Mouse (Mus musculus) stomach, postnatal 0 days (tissue): ENCODE measurements at regions not wholly inside any gene's neighbourhood (a gene's known extent, or its start where the extent isn't known, plus 50 kb on each side); places are given as distances from the start of the nearest gene placed in this dataset.

Source experiments
- ATAC-seq: fragments of 200-750 bp; cut with Nextera tagmentation; 2 replicates; pipeline ENCODE4 v1.8.0; 2017; ENCODE audit not compliant: low FRiP score, low TSS enrichment
- DNase-seq: peaks from one replicate; pipeline ENCODE4 v3.0.0-alpha.2; 2016; ENCODE audit warnings: low spot score
- H3K27ac ChIP-seq: fragments of 300-500 bp; sonication (generic); replicated peaks from 2 replicates; pipeline ENCODE4 v1.5.1; 2014; ENCODE audit warnings: mild to moderate bottlenecking, control low read depth
- H3K27me3 ChIP-seq: fragments of 300-500 bp; sonication (generic); 2 replicates; pipeline ENCODE4 v1.6.1; 2014; ENCODE audit warnings: low read length; ENCODE audit not compliant: control insufficient read depth, insufficient read depth
- H3K36me3 ChIP-seq: fragments of 300-500 bp; sonication (generic); 2 replicates; pipeline ENCODE4 v1.6.1; 2014; ENCODE audit warnings: low read length, mixed read lengths; ENCODE audit not compliant: control insufficient read depth, insufficient read depth
- H3K4me1 ChIP-seq: fragments of 300-500 bp; sonication (generic); replicated peaks from 2 replicates; pipeline ENCODE4 v1.6.1; 2014; ENCODE audit warnings: antibody characterized with exemption; ENCODE audit not compliant: control insufficient read depth, insufficient read depth
- H3K4me2 ChIP-seq: fragments of 300-500 bp; sonication (generic); replicated peaks from 2 replicates; pipeline ENCODE4 v1.6.1; 2014; ENCODE audit warnings: low read depth, mild to moderate bottlenecking, control low read depth, moderate library complexity
- H3K4me3 ChIP-seq: fragments of 300-500 bp; sonication (generic); 2 replicates; pipeline ENCODE4 v1.5.1; 2014; ENCODE audit warnings: low read depth, low read length, control low read depth
- H3K9ac ChIP-seq: fragments of 300-500 bp; sonication (generic); 2 replicates; pipeline ENCODE4 v1.6.1; 2014; ENCODE audit warnings: mild to moderate bottlenecking, low read length, control low read depth, mixed read lengths
- H3K9me3 ChIP-seq: fragments of 300-500 bp; sonication (generic); 2 replicates; pipeline ENCODE4 v1.6.1; 2016; ENCODE audit warnings: low read length; ENCODE audit not compliant: control insufficient read depth
- CTCF ChIP-seq: IDR thresholded peaks from 2 replicates; pipeline ENCODE4 v1.5.1; 2016; ENCODE audit warnings: antibody characterized with exemption, low read depth, mild to moderate bottlenecking, moderate library complexity
- EP300 ChIP-seq: optimal IDR thresholded peaks from 2 replicates; pipeline ENCODE3; 2016; ENCODE audit warnings: antibody characterized with exemption
- WGBS: fragments of 180-500 bp; shearing (Covaris S2); extraction: QIAGEN DNeasy Blood & Tissue Kit; methylation state at CpG from one replicate; pipeline ENCODE4 v1.1.7; 2014; 5-methylcytosine and 5-hydroxymethylcytosine counted together

DNA sequence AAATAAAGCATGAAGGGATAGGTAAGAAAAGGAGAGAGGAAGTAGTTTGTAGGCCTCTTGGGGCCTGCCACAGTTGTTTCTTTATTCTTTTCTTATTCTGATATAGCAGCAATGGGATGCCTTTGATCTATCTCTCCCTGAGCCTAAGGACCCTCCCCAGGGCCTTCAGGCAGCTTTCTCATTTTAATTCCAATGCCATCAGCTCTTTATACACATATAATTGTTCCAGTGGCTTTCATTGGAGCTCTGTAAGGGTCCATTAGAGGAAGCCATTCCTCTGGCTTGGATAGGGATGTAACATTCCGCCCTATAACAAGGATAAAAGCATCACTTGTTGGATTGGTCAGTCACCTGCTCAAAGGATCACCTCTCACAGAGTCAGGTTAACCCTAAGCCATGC lies 491.6 kb downstream of the Cntn6 start:
- no peaks in the 10 kb centered on the region for H3K4me1 ChIP-seq
- 58% methylated on average over 1 of the region's 1 CpGs for WGBS
- DNase-seq (no peak), ATAC-seq (no peak)
- H3K9ac ChIP-seq: no peak overlapping the region
- H3K9me3 ChIP-seq: no peaks in the 10 kb centered on the region
- no peak overlapping the region for H3K4me3 ChIP-seq
- H3K27ac ChIP-seq: no peak overlapping the region
- no peak for TF ChIP-seq EP300
- TF ChIP-seq CTCF: no peak
- no peaks in the 10 kb centered on the region for H3K27me3 ChIP-seq
- no peak overlapping the region for H3K4me2 ChIP-seq
- no peaks in the 10 kb centered on the region for H3K36me3 ChIP-seq

DNA sequence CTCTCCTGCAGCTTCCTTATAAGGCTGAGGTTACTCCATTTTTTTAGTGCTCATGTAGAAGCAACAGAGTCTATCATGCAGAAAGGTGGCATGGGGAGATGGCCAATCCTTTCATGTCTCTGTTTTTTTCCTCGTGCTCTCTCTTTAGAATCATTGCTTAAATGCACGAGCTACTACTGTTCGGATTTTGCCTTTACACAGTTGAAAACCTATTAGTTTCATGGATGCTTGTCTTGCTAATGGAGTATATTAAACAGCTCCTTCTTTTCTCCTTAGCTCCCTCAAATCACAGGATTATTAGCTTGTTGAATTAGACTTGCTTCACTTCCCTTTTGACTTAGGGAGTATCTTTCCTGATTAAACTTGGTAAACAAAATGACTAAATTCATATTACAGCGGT lies 497.3 kb downstream of the Cntn6 start:
- TF ChIP-seq EP300: no peak
- TF ChIP-seq CTCF: no peak
- Histone ChIP-seq H3K4me2 (no peak overlapping the region), H3K27me3 (no peaks in the 10 kb centered on the region), H3K9ac (no peak overlapping the region), H3K4me3 (no peak overlapping the region), H3K36me3 (no peaks in the 10 kb centered on the region), H3K4me1 (no peaks in the 10 kb centered on the region), H3K9me3 (no peaks in the 10 kb centered on the region), H3K27ac (no peak overlapping the region)
- DNase-seq (no peak), ATAC-seq (no peak)
- 84% methylated on average over 4 of the region's 4 CpGs for WGBS

DNA sequence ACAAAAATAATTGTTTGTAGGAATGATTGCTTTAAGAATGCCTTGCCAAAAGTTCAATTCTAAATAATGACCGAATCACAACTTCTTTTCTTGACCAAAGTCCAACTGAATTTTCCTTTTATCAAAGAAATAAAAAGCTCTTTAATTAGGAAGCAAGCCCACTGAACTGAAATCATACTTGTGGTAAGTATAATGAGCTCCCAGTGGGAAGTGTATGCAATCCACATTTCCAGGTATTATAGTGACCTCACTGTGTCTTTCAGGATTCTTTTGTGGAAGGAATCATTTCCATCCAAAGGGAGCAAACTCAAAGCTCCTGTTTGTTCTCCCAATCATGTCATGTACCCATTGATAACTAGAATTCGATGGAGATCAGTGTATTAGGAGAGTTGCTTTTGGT lies 497.8 kb downstream of the Cntn6 start:
- DNase-seq: no peak
- no peak for TF ChIP-seq EP300
- TF ChIP-seq CTCF: no peak
- Histone ChIP-seq H3K9ac (no peak overlapping the region), H3K4me3 (no peak overlapping the region), H3K4me1 (no peaks in the 10 kb centered on the region), H3K27me3 (no peaks in the 10 kb centered on the region), H3K9me3 (no peaks in the 10 kb centered on the region), H3K36me3 (no peaks in the 10 kb centered on the region), H3K4me2 (no peak overlapping the region), H3K27ac (no peak overlapping the region)
- ATAC-seq: no peak
- 74% methylated on average over 2 of the region's 2 CpGs for WGBS

DNA sequence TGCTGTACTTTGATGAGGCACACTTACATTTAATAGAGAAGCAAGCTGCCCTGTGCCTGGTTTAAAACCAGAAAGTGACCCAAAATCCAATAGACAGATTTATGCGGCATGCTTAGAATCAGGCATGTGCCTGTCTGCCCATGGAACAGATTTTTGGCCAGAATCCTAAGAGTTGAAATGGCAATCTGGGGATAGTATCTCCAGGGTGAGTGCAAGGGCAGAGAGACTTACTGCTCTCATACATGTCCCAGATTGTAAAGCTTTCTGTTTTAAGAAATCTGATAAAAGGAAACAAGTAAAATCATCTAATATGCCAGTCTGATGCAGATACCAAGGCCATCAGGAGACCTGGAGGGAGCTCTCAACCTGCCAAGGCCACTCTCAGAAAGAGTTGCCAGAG lies 507.0 kb downstream of the Cntn6 start:
- H3K4me2 ChIP-seq: no peak overlapping the region
- H3K27ac ChIP-seq: no peak overlapping the region
- no peaks in the 10 kb centered on the region for H3K4me1 ChIP-seq
- no peaks in the 10 kb centered on the region for H3K27me3 ChIP-seq
- H3K36me3 ChIP-seq: no peaks in the 10 kb centered on the region
- DNase-seq (no peak), ATAC-seq (no peak)
- no peak overlapping the region for H3K4me3 ChIP-seq
- TF ChIP-seq CTCF (no peak), EP300 (no peak)
- no peaks in the 10 kb centered on the region for H3K9me3 ChIP-seq
- WGBS: 97% methylated on average over 1 of the region's 1 CpGs
- no peak overlapping the region for H3K9ac ChIP-seq

DNA sequence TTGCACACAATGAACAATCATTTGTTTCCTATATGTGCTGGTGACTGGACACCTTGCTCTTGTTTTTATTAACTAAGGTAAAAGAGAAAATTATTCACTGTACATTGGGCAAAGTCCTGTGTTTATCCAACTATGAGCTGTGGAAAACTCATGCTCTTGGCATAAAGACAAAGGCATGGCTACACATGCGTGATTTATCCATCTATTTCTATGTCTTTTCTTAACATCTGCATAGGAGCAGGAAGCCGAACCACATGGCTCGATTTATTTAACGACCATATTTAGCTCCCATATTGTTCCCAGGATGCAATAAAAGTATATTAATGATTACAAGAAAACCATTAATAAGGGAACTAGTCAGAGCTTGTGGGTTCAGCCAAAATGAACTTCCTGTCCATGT lies 528.1 kb downstream of the Cntn6 start:
- Histone ChIP-seq H3K9me3 (no peaks in the 10 kb centered on the region), H3K27me3 (no peaks in the 10 kb centered on the region), H3K4me1 (no peaks in the 10 kb centered on the region), H3K27ac (no peak overlapping the region), H3K9ac (no peak overlapping the region), H3K4me2 (no peak overlapping the region), H3K4me3 (no peak overlapping the region), H3K36me3 (no peaks in the 10 kb centered on the region)
- no peak for DNase-seq
- TF ChIP-seq CTCF (no peak), EP300 (no peak)
- no peak for ATAC-seq
- WGBS: 58% methylated on average over 4 of the region's 4 CpGs

DNA sequence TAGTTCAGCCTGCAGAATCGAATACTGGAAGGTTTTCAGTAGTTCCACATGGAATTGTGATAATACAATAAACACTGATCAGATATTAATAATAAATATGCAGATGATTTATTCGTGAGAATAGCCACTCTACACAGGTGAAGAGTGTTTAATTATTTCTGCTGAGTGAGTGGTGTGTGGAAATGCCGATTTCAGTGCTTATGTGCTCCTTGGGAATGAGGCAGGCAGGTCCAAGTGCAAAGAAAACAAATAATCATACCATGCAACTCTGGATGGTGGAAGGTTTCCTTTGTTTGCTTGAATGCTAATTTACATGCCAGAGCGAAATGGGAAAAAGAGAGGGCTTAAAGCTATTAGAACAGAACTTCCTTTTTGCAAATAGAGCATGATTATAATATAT lies 528.6 kb downstream of the Cntn6 start:
- no peaks in the 10 kb centered on the region for H3K36me3 ChIP-seq
- ATAC-seq (no peak), DNase-seq (no peak)
- TF ChIP-seq EP300 (no peak), CTCF (no peak)
- 58% methylated on average over 4 of the region's 4 CpGs for WGBS
- no peak overlapping the region for H3K9ac ChIP-seq
- H3K27me3 ChIP-seq: no peaks in the 10 kb centered on the region
- no peaks in the 10 kb centered on the region for H3K4me1 ChIP-seq
- H3K9me3 ChIP-seq: no peaks in the 10 kb centered on the region
- no peak overlapping the region for H3K4me3 ChIP-seq
- H3K4me2 ChIP-seq: no peak overlapping the region
- no peak overlapping the region for H3K27ac ChIP-seq

DNA sequence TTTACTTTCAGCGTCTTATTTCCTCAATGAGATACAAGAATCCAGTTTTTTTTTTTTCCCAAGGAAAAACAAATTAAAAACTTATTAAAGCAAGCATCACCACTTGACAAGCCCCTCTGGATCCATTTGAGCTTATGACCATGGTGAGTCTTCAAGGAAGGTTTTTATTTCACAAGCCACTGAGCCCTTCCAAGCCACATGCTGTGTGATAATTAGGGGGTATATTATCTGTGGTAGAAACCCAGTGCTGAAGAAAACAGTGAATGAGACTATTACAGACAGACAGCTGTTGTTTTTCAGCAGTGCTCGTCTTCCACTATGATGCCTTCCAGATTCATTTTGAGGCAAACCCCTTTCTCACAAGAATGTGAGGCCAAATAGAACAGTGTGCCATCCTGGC lies 573.6 kb downstream of the Cntn6 start:
- no peak for ATAC-seq
- TF ChIP-seq EP300 (no peak), CTCF (no peak)
- Histone ChIP-seq H3K27me3 (no peaks in the 10 kb centered on the region), H3K36me3 (no peaks in the 10 kb centered on the region), H3K4me2 (no peak overlapping the region), H3K9ac (no peak overlapping the region), H3K4me1 (no peaks in the 10 kb centered on the region), H3K27ac (no peak overlapping the region), H3K9me3 (no peaks in the 10 kb centered on the region), H3K4me3 (no peak overlapping the region)
- no peak for DNase-seq
- 76% methylated on average over 2 of the region's 2 CpGs for WGBS
